Mouse (Mus musculus) cortical plate, adult 2 months (tissue): ENCODE measurements around the gene Tbc1d19. TPM values are rescaled to one million over a fixed set of nuclear protein-coding genes. Genes with fewer than 3 reads are reported as not detected.

Experiments used
- H3K27ac ChIP-seq: fragments of 200-500 bp; 2 replicates; pipeline ENCODE4 v1.5.1; 2012; ENCODE audit warnings: low read length, control low read depth, inconsistent platforms; ENCODE audit not compliant: insufficient read depth
- H3K4me1 ChIP-seq: fragments of 200-500 bp; 2 replicates; pipeline ENCODE4 v1.6.1; 2011; ENCODE audit warnings: low read length; ENCODE audit not compliant: control insufficient read depth, insufficient read depth
- H3K4me3 ChIP-seq: fragments of 200-500 bp; 2 replicates; pipeline ENCODE4 v1.5.1; 2011; ENCODE audit warnings: mild to moderate bottlenecking, low read length, control low read depth; ENCODE audit not compliant: insufficient read depth
- CTCF ChIP-seq: fragments of 200-500 bp; IDR thresholded peaks from 2 replicates; pipeline ENCODE4 v1.5.1; 2011; ENCODE audit warnings: mild to moderate bottlenecking, control low read depth, low read length; ENCODE audit not compliant: insufficient read depth; ENCODE audit errors: extremely low read depth
- POLR2A ChIP-seq: fragments of 200-500 bp; IDR thresholded peaks from 2 replicates; pipeline ENCODE4 v1.6.1; 2011; ENCODE audit warnings: mild to moderate bottlenecking, low read length, control low read depth; ENCODE audit not compliant: insufficient read depth; ENCODE audit errors: extremely low read depth
- polyA plus RNA-seq: library from polyadenylated mRNA; depleted of rRNA; stranded (reverse); fragments of >200 nt; gene quantifications from 2 replicates; pipeline ENCODE4 v1.2.3, GENCODE M21; 2012; rRNA removed

Tbc1d19 gene
- polyA plus RNA-seq, 1 experiment = 58.9 TPM

DNA sequence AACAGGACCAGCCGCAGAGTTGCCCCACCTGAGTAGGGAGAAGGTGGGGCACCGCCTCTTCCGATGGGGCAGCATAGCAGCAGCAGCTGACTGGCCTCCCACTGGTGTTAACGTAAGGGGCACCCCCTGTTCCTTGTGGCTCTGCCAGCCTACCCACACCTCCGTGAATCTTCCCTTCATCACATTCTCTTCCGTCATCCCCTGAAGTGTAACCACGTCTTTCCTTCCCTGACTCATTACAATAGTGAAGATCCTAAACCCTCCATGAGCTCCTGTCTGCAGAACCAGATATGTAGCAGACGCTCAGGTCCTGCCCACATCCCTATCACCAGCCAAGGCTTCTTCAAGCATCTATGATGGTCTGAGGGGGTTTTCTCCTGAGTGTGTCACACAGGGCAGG lies 137.3 kb downstream of the Tbc1d19 start:
- TF ChIP-seq POLR2A = no peak
- no peak for TF ChIP-seq CTCF
- Histone ChIP-seq H3K27ac (no peak overlapping the region), H3K4me1 (peaks cover 5% of the 10 kb centered on the region; the same call in 1 of the 2 replicates), H3K4me3 (no peak overlapping the region)

DNA sequence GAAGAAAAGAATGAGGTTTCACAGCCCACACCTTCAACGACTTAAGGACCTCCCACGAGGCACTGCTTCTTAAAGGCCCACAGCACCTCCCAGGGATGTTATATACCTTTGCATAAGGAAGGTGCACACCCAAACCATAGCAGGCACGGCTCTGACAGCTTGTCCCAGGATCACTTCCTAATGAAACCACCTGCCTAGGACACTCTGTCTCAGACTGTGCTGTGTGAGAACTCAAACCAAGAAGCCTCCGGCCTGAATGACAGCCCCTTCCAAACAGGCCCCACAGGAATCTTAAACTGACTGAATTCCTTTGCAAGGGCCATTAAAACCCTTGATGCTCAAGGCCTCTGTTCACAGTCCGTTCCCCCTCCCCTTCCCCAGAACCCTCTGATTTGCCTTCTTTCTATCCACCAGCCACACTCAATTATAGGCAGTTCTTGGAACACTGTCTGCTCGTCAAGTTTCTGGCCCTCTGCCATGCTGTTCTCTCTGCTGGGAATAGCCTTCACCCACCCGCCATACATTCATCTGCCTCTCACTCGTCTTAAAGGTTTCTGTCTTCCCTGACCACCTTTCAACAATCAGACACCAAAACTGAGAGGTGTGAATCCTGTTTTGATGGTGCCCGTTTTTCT lies 138.3 kb downstream of the Tbc1d19 start:
- Histone ChIP-seq H3K27ac (no peak overlapping the region), H3K4me1 (peaks cover 2% of the 10 kb centered on the region; the same call in 1 of the 2 replicates), H3K4me3 (no peak overlapping the region)
- TF ChIP-seq POLR2A (no peak), CTCF (no peak)

DNA sequence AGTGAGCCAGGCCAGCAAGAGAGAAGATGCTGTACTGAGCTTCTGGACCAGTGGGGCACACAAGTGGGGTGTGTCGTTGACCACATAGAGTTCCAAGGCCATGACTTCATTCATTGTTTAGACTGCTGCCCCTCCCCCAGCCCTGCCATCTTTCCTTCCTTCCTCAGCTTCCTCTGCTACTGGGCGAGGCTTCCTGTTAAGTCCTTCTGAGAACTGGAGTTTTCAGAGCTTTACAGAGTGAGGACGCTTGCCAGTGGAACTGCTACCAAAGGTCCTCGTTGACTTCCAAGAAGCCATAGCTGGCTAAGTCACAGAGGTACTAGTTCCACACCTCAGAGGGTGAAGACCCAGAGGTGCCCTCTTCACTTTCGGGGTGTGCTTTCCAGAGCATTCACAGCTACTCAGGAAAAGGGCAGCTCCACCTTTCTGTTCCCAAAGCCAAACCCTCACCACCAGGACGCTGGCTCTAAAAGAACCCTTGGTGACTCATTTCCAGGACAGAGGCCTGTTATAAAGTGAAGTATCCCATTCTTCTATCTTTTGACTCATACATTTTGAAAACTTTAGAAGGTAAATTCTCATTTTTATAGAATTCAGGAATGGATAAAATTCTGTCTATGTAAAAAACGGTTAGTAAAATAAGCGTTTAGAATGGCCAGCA lies 139.3 kb downstream of the Tbc1d19 start:
- Histone ChIP-seq H3K27ac (no peak overlapping the region), H3K4me1 (0 out of 2 replicates have a peak, but pooled peaks cover 2% of the 10 kb centered on the region), H3K4me3 (no peak overlapping the region)
- no peak for TF ChIP-seq CTCF

DNA sequence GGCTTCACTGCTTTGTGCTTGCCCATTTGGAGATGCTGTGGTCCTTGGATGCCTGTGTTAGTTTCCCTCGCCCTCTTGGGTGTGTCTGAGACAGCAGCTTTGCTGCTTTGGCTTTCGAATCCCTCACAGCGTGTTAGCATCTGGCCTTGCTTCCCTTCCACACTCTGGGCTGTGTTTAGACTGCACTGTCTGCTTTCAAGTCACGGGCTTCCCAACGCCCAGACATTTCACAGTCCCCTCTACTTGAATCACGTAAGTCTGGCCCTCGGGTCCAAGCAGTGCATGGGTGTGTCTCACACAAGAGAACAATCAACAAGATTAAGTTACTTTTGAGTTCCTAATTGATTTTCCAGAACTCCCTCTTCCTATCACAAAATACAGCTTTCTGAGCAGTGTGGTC lies 140.8 kb downstream of the Tbc1d19 start:
- Histone ChIP-seq H3K4me3 (no peak overlapping the region), H3K27ac (no peak overlapping the region), H3K4me1 (0 out of 2 replicates have a peak, but pooled peaks cover 2% of the 10 kb centered on the region)
- TF ChIP-seq CTCF (no peak), POLR2A (no peak)

- H3K4me1 ChIP-seq = no peaks in the 10 kb centered on the region
- TF ChIP-seq CTCF (no peak), POLR2A (no peak)
- H3K4me3 ChIP-seq = no peak overlapping the region
- no peak overlapping the region for H3K27ac ChIP-seq
Observed at GRCm38 (mm10) chr5:53953216-53953615, 143.8 kb downstream of the Tbc1d19 start.

Other genes starting within 250 kb of the Tbc1d19 start
- 0.04 TPM in 1 of 2 replicates, not detected in the other for gene Cckar, start 101.9 kb upstream of the Tbc1d19 start, polyA plus RNA-seq
- gene Stim2, start 188.9 kb downstream of the Tbc1d19 start, polyA plus RNA-seq = 25.5 and 30.4 TPM in 2 replicates